Mouse (Mus musculus) frontal cortex, adult (tissue): ENCODE measurements around the gene Sypl.

Experiments used
- ATAC-seq: cut with Nextera tagmentation; 2 replicates; pipeline ENCODE4 v1.9.2; 2017; ENCODE audit warnings: mild to moderate bottlenecking, moderate library complexity, mixed read lengths; ENCODE audit not compliant: low TSS enrichment

Sypl gene

GRCm38 (mm10) chr12:32953596-32954215 lies at the start of gene Sypl:
TSS of gene Sypl (plus strand) at chr12:32953891.
- ATAC-seq, result peak; percentile 88

GRCm38 (mm10) chr12:32909686-32910085 lies 44.0 kb upstream of the Sypl start:
- 0 out of 2 replicates have a peak, but pooled peaks have one; percentile 6 for ATAC-seq

GRCm38 (mm10) chr12:32910092-32910491 lies 43.6 kb upstream of the Sypl start:
- peak; percentile 97 for ATAC-seq

- ATAC-seq, result peak; percentile 59
These were observed 43.0 kb upstream of the Sypl start for GRCm38 (mm10) chr12:32910560-32911194.

- no peak for ATAC-seq
These were observed 42.1 kb upstream of the Sypl start for GRCm38 (mm10) chr12:32911569-32911968.

- no peak for ATAC-seq
These were observed 40.9 kb upstream of the Sypl start for GRCm38 (mm10) chr12:32912772-32913171.

- ATAC-seq, result no peak
These were observed 35.0 kb upstream of the Sypl start for GRCm38 (mm10) chr12:32918683-32919082.

GRCm38 (mm10) chr12:32919091-32919490 lies 34.6 kb upstream of the Sypl start:
- no peak for ATAC-seq

- peak; percentile 78 for ATAC-seq
These were observed 34.2 kb upstream of the Sypl start for GRCm38 (mm10) chr12:32919527-32919926.

GRCm38 (mm10) chr12:32920185-32920788 lies 33.4 kb upstream of the Sypl start:
- peak; percentile 45 for ATAC-seq

- ATAC-seq, result no peak
These were observed 32.6 kb upstream of the Sypl start for GRCm38 (mm10) chr12:32921071-32921470.

- ATAC-seq, result no peak
These were observed 32.1 kb upstream of the Sypl start for GRCm38 (mm10) chr12:32921532-32922131.

- no peak for ATAC-seq
These were observed 29.4 kb upstream of the Sypl start for GRCm38 (mm10) chr12:32924245-32924644.

GRCm38 (mm10) chr12:32926331-32927172 lies 27.1 kb upstream of the Sypl start:
- ATAC-seq, result peak; percentile 85

GRCm38 (mm10) chr12:32927231-32927835 lies 26.4 kb upstream of the Sypl start:
- peak; percentile 34 for ATAC-seq

GRCm38 (mm10) chr12:32928180-32928579 lies 25.5 kb upstream of the Sypl start:
- no peak for ATAC-seq

- no peak for ATAC-seq
These were observed 23.7 kb upstream of the Sypl start for GRCm38 (mm10) chr12:32929831-32930513.

GRCm38 (mm10) chr12:32930566-32930965 lies 23.1 kb upstream of the Sypl start:
- no peak for ATAC-seq

GRCm38 (mm10) chr12:32936246-32936946 lies 17.3 kb upstream of the Sypl start:
- ATAC-seq, result no peak

GRCm38 (mm10) chr12:32941141-32941540 lies 12.6 kb upstream of the Sypl start:
- ATAC-seq, result no peak
